Mouse (Mus musculus) neural tube, embryonic 12.5 days (tissue): ENCODE results near the gene Naa40. TPM values are rescaled to one million over a fixed set of nuclear protein-coding genes. Genes with fewer than 3 reads are reported as not detected.

ENCODE experiments used
- ATAC-seq: fragments of 200-750 bp; cut with Nextera tagmentation; 2 replicates; pipeline ENCODE4 v1.8.0; 2017; ENCODE audit warnings: low read depth, mild to moderate bottlenecking, moderate TSS enrichment, moderate library complexity; ENCODE audit not compliant: low FRiP score
- H3K27ac ChIP-seq: fragments of 300-500 bp; sonication (generic); 2 replicates; pipeline ENCODE4 v1.5.1; 2016
- H3K27me3 ChIP-seq: fragments of 300-500 bp; sonication (generic); replicated peaks from 2 replicates; pipeline ENCODE4 v1.6.1; 2016; ENCODE audit warnings: mild to moderate bottlenecking
- H3K36me3 ChIP-seq: fragments of 300-500 bp; sonication (generic); 2 replicates; pipeline ENCODE4 v1.6.1; 2016; ENCODE audit warnings: mild to moderate bottlenecking
- H3K4me1 ChIP-seq: fragments of 300-500 bp; sonication (generic); 2 replicates; pipeline ENCODE4 v1.6.1; 2016
- H3K4me2 ChIP-seq: fragments of 300-500 bp; sonication (generic); replicated peaks from 2 replicates; pipeline ENCODE4 v1.6.1; 2016; ENCODE audit warnings: mild to moderate bottlenecking
- H3K4me3 ChIP-seq: fragments of 300-500 bp; sonication (generic); 2 replicates; pipeline ENCODE4 v1.5.1; 2016
- H3K9ac ChIP-seq: fragments of 300-500 bp; sonication (generic); 2 replicates; pipeline ENCODE4 v1.6.1; 2016; ENCODE audit warnings: mild to moderate bottlenecking
- H3K9me3 ChIP-seq: fragments of 300-500 bp; sonication (generic); 2 replicates; pipeline ENCODE4 v1.6.1; 2016; ENCODE audit warnings: mild to moderate bottlenecking
- WGBS: fragments of 180-500 bp; shearing (Covaris S2); methylation state at CpG from one replicate; pipeline ENCODE4 v1.1.7; 2016; 5-methylcytosine and 5-hydroxymethylcytosine counted together
- polyA plus RNA-seq: library from polyadenylated mRNA; unstranded; fragments of >200 nt; fragmentation: Nextera tagmentation; extraction: Ambion mirVana; gene quantifications from 2 replicates; pipeline ENCODE4 v1.2.1, GENCODE M21; 2016

Gene Naa40
- polyA plus RNA-seq, 1 experiment from 2014 or later = 76.0 TPM

DNA sequence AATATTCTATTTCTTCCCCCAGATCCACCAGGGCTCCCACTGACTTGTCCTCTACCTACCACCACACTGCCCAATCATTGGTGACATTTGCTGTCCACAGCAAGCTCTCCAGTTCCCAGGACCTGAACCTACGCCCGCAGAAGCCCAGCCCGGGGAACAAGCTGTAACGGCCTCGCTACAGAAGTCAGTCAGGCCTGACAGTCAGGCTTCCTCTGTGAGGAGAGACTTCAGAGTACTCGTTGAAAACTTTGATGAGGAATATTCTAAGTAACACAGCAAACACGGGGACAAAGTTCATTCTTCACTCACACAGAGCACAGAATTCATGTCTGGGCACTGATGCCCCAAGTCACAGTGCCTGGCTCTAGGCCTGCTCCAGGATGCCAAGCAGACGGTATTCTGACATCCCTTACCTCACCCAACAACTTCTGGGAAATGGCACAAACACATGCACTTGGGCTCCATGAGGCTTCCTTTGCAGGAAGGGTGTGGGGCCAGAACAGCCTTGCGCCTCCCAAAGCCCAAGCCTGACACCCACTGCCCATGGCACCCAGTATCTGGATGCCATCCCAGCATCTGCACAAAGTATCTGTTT is 15.8 kb downstream of the Naa40 start:
- H3K9me3 ChIP-seq = no peaks in the 10 kb centered on the region
- H3K4me1 ChIP-seq = no peaks in the 10 kb centered on the region
- no peak overlapping the region for H3K4me2 ChIP-seq
- H3K36me3 ChIP-seq = peaks cover 43% of the 10 kb centered on the region
- no peak overlapping the region for H3K4me3 ChIP-seq
- WGBS = 89% methylated on average over 9 of the region's 9 CpGs
- no peak overlapping the region for H3K9ac ChIP-seq
- no peak overlapping the region for H3K27ac ChIP-seq
- no peak for ATAC-seq
- H3K27me3 ChIP-seq = no peaks in the 10 kb centered on the region

DNA sequence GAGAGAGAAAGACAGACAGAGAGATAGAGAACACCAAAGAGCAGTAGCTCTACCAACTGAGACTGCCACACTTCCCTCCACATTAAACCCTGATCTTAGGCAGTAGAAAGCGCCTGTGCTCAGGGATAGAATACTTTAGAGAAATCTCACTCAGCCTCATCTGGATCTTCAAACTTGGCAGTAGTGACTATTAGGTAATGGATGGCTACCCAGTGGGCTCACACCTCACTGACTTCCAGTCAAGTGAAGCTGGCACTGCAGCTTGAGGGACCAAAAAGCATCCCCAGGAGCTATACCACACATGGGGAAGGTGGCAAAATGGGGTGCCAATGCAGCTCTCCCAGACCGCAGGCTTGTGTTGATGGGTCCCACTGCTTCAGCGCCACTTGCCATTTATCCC is 16.7 kb downstream of the Naa40 start:
- peaks cover 34% of the 10 kb centered on the region for H3K36me3 ChIP-seq
- H3K4me2 ChIP-seq = no peak overlapping the region
- ATAC-seq = no peak
- H3K27me3 ChIP-seq = no peaks in the 10 kb centered on the region
- H3K4me1 ChIP-seq = no peaks in the 10 kb centered on the region
- no peak overlapping the region for H3K27ac ChIP-seq
- H3K9ac ChIP-seq = no peak overlapping the region
- WGBS = 90% methylated on average over 3 of the region's 3 CpGs
- H3K4me3 ChIP-seq = no peak overlapping the region
- H3K9me3 ChIP-seq = no peaks in the 10 kb centered on the region

DNA sequence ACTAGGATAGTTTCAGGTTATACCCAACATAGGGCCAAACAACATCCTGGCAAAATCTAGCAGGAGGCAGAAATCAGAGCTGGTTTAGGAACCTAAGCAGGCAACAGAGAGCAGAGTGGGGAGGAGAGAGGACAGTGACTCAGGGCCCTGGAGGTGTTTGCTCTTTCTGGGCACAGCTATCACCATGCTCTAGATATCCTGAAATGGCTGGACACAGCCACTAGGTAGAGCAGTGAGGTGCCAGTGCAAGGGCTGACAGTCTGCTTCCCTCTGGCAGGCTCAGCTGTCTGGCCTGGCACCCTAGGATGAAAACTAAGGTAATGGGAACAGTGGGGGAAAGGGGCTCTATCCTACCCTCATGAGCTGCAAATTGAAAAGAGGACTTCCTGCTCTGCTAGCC is 17.5 kb downstream of the Naa40 start:
- no peaks in the 10 kb centered on the region for H3K9me3 ChIP-seq
- ATAC-seq = no peak
- no peak overlapping the region for H3K27ac ChIP-seq
- peaks cover 27% of the 10 kb centered on the region for H3K36me3 ChIP-seq
- H3K4me3 ChIP-seq = no peak overlapping the region
- no peaks in the 10 kb centered on the region for H3K4me1 ChIP-seq
- no peaks in the 10 kb centered on the region for H3K27me3 ChIP-seq
- no peak overlapping the region for H3K9ac ChIP-seq
- no peak overlapping the region for H3K4me2 ChIP-seq

DNA sequence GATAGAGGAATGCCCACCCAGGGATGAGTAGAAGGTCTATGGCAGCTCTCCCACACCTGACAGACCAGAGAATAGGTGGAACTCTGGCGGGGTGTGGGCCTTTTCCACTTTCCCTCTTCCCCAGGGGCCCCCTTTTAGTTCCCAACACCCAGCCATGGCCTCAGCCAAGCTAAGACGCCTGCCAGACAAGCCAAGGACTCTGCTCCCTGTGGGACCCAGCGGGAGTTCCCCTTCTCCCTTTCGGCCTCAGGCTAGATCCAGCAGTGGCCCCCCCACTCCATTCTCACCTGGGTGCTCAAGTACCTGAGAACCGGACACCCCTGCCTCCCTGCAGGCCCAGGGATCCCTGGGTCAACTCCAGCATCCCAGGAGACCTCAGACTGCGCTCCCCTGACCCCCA is 18.8 kb downstream of the Naa40 start:
- Histone ChIP-seq H3K27me3 (no peaks in the 10 kb centered on the region), H3K4me1 (0 out of 2 replicates have a peak, but pooled peaks cover 7% of the 10 kb centered on the region), H3K4me3 (no peak overlapping the region), H3K9me3 (no peaks in the 10 kb centered on the region), H3K27ac (no peak overlapping the region), H3K36me3 (peaks cover 14% of the 10 kb centered on the region), H3K4me2 (no peak overlapping the region), H3K9ac (no peak overlapping the region)
- no peak for ATAC-seq
- WGBS = 80% methylated on average over 6 of the region's 6 CpGs

DNA sequence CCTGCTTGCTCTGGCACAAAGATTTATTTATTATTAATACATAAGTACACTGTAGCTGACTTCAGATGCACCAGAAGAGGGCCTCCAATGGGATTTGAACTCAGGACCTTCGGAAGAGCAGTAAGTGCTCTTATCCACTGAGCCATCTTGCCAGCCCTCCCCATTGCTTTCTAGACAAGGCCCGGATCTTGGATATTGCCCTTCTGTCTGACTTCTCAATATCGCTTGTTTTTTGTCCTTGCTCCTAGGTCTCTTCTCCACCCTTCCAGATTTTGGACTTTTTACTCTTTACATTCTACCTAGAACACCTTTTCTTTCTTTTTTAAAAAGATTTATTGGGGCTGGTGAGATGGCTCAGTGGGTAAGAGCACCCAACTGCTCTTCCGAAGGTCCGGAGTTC is 22.2 kb downstream of the Naa40 start:
- H3K36me3 ChIP-seq = peaks cover 18% of the 10 kb centered on the region
- WGBS = 97% methylated on average over 5 of the region's 5 CpGs
- no peak overlapping the region for H3K4me3 ChIP-seq
- peaks cover 29% of the 10 kb centered on the region for H3K4me1 ChIP-seq
- ATAC-seq = no peak
- no peak overlapping the region for H3K4me2 ChIP-seq
- no peak overlapping the region for H3K27ac ChIP-seq
- no peak overlapping the region for H3K9ac ChIP-seq
- H3K27me3 ChIP-seq = no peaks in the 10 kb centered on the region
- H3K9me3 ChIP-seq = no peaks in the 10 kb centered on the region

DNA sequence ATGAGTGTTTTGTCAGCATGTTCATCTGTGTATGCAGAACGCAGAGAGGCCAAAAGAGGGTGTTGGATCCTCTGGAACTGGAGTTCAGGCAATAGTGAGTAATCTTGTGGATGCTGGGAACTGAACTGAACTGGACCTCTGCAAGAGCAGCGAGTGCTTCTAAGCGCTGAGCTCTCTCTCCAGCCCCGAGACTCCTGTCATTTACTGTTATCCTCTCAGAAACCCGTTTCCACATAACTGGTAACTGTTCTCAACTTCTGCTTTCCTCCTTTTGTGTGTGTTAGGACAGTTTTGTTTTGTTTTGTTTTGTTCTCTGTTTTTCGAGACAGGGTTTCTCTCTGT is 23.1 kb downstream of the Naa40 start:
- no peaks in the 10 kb centered on the region for H3K27me3 ChIP-seq
- no peak overlapping the region for H3K27ac ChIP-seq
- H3K4me2 ChIP-seq = peak overlapping the region; percentile 91
- no peaks in the 10 kb centered on the region for H3K9me3 ChIP-seq
- peak; percentile 13; the same call in 1 of the 2 replicates for ATAC-seq
- H3K4me3 ChIP-seq = peak overlapping the region; percentile 87
- H3K4me1 ChIP-seq = peaks cover 29% of the 10 kb centered on the region
- WGBS = 10% methylated on average over 6 of the region's 6 CpGs
- H3K36me3 ChIP-seq = peaks cover 23% of the 10 kb centered on the region
- 0 out of 2 replicates have a peak overlapping the region, but pooled peaks have one; percentile 8 for H3K9ac ChIP-seq

DNA sequence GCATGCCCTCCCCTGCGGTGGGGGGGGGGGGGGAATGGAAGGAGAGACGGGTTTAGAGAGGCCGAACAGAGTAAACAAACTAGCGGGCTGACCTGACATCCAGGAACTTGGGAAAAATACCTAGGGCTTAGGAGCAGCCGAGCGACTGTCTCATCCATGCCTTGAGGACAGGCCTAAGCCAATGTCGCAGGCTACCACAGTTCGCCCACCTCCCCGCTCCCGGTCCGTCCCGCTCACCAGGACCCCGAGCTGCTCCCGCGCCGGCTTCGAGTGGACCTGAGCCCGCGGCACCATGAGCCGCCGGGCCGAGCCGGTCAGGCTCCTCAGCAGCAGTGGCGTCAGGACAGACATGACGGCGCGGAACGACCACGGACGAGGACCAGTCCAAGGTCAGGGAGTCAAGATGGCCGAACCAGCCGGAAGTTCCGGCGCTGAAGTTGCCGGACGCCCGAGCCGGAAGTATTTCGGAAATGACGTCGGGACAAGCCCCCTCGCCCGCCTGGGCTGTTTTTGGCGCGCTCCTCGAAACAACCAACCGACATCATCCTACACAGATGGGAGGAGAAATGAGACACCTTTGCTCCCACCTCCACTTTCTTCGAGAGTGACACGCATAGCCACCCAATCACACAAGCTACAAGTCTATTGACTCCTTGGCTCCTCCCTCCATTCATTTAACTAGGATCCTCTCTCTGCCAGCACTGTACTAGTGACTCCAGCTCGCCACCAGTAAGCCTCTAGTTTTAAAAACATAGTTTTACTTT is 23.6 kb downstream of the Naa40 start, which contains the start of gene Cox8a:
TSS of gene Cox8a (minus strand) at position 455 of the 764 bp plus-strand sequence.
- ATAC-seq = peak; percentile 97

DNA sequence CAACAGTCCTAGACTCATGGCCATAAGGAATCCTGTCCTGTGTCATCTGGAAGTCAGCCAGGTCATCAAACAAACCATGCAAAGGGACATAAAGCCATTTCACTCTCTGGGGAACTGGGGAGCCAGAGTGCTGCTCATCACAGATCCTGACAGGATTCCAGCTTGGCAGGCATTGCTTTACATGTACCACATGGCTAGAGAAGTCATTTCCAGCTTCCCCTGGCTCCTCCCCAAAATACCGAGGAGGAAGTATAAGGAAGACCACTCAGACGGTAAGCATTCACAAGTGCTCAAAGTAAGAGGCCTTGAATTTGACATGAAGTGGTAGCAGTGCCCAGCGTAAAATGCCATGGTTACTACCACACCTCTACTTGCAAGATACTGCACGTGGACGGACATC is 26.5 kb downstream of the Naa40 start:
- no peak overlapping the region for H3K4me2 ChIP-seq
- no peak overlapping the region for H3K4me3 ChIP-seq
- H3K9me3 ChIP-seq = no peaks in the 10 kb centered on the region
- H3K27ac ChIP-seq = no peak overlapping the region
- 93% methylated on average over 5 of the region's 5 CpGs for WGBS
- peaks cover 32% of the 10 kb centered on the region for H3K36me3 ChIP-seq
- H3K27me3 ChIP-seq = no peaks in the 10 kb centered on the region
- no peak overlapping the region for H3K9ac ChIP-seq
- no peak for ATAC-seq
- peaks cover 29% of the 10 kb centered on the region for H3K4me1 ChIP-seq

More for the DNA sequence above, 23.6 kb downstream of the Naa40 start, which contains the start of gene Cox8a:
- Histone ChIP-seq H3K27ac (no peak within 1 kb of the TSS), H3K9ac (peak within 1 kb of the TSS; percentile 78), H3K36me3 (peaks cover 23% of the 10 kb centered on the region), H3K9me3 (no peaks in the 10 kb centered on the region), H3K4me3 (peak within 1 kb of the TSS; percentile 87), H3K4me2 (peak within 1 kb of the TSS; percentile 91), H3K4me1 (peaks cover 29% of the 10 kb centered on the region), H3K27me3 (no peaks in the 10 kb centered on the region)
- under 1% methylated on average over 50 of the region's 50 CpGs for WGBS

DNA sequence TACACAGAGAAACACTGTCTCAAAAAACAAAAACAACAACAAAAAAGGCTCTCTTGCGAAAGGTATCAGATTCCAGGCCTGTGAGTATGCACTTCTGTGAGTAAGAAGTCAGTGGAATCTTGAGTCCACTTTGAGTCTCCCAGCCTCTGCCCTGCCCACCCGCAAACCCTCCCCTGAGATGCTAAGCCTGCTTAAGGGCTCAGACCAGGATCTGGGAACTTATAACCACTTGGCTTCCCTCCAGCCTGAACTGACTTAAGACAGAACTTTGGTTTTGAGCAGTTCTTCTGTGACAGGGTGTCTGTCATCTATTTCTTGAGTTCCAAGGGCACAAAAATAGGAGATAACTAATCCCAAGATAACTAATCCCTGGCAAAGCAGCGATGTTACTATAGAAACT is 28.0 kb downstream of the Naa40 start:
- H3K27me3 ChIP-seq = no peaks in the 10 kb centered on the region
- H3K4me1 ChIP-seq = peaks cover 26% of the 10 kb centered on the region
- no peak overlapping the region for H3K9ac ChIP-seq
- ATAC-seq = no peak
- no peaks in the 10 kb centered on the region for H3K9me3 ChIP-seq
- no peak overlapping the region for H3K27ac ChIP-seq
- no peak overlapping the region for H3K4me2 ChIP-seq
- H3K4me3 ChIP-seq = no peak overlapping the region
- 94% methylated on average over 3 of the region's 3 CpGs for WGBS
- peaks cover 32% of the 10 kb centered on the region for H3K36me3 ChIP-seq

DNA sequence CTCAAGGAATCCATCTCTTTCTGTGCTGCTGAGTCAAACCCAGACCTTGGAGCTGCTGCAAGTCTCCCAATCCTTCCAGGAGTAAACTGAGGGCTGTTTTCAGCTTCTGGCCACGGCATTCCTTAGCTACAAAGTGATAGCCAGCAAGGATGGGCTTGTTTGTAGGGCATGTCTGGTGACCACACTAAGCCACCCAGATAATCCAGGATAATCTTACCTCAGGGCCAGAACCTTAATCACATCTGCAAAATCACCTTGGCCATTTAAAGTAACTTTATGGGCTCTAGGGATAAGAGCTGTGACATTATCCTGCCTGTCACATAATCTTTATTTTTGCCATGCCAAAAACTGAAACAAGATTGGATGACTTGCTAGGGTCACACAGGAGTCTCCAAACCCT is 28.8 kb downstream of the Naa40 start:
- Histone ChIP-seq H3K4me1 (peaks cover 23% of the 10 kb centered on the region), H3K36me3 (peaks cover 32% of the 10 kb centered on the region), H3K4me3 (no peak overlapping the region), H3K9me3 (no peaks in the 10 kb centered on the region), H3K27me3 (no peaks in the 10 kb centered on the region), H3K4me2 (no peak overlapping the region), H3K9ac (no peak overlapping the region), H3K27ac (no peak overlapping the region)
- WGBS = 86% methylated on average over 1 of the region's 1 CpGs
- ATAC-seq = no peak

DNA sequence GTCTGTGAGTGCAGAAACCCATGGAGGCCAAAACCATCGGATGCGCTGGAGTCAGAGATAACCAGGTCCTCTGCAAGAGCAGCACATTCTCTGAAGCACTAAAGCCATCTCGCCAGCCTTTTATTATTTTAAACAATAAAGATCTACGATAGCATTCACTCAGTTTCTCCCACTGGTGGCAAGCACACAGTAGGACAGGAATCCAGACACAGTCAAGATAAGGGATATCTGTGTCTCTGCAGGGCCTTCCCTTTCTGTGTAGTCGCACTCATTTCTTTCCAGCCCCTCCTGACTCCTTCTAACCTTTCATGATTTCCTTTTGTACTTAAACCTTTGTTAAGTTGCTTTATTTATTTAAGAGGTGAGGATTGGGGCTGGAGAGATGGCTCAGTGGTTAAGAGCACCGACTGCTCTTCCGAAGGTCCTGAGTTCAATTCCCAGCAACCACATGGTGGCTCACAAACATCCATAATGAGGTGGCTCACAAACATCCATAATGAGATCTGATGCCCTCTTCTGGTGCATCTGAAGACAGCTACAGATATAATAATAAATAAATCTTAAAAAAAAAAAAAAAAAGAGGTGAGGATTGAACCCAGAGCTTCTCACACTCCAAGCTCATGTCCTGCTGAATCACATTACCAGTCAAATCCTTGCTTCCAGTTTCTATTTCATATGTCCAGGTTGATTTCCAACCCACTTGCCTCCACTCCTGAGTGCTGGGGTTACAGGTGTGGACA is 30.9 kb downstream of the Naa40 start:
- no peak for ATAC-seq
- no peaks in the 10 kb centered on the region for H3K27me3 ChIP-seq
- peaks cover 16% of the 10 kb centered on the region for H3K4me1 ChIP-seq
- no peak overlapping the region for H3K27ac ChIP-seq
- H3K9ac ChIP-seq = no peak overlapping the region
- H3K9me3 ChIP-seq = no peaks in the 10 kb centered on the region
- H3K4me2 ChIP-seq = no peak overlapping the region
- H3K36me3 ChIP-seq = peaks cover 27% of the 10 kb centered on the region
- 88% methylated on average over 7 of the region's 7 CpGs for WGBS
- no peak overlapping the region for H3K4me3 ChIP-seq
